Mouse (Mus musculus) liver, adult 2 months (tissue): ENCODE data around the gene Nr3c2. TPM values are rescaled to one million over a fixed set of nuclear protein-coding genes. Genes with fewer than 3 reads are reported as not detected.
A peak's percentile ranks its signal among the peaks of the same experiment; 100 is the strongest.

ENCODE experiments used
- DNase-seq: peaks from one replicate; pipeline ENCODE4 v3.0.0-alpha.2; 2011; ENCODE audit warnings: low read depth, low spot score; ENCODE audit errors: extremely low read depth
- H3K27ac ChIP-seq: fragments of 200-500 bp; replicated peaks from 2 replicates; pipeline ENCODE4 v1.5.1; 2012; ENCODE audit warnings: low read depth, mild to moderate bottlenecking, control low read depth, inconsistent platforms, low read length; ENCODE audit not compliant: insufficient read depth
- H3K27me3 ChIP-seq: fragments of 200-500 bp; 2 replicates; pipeline ENCODE4 v1.6.1; 2012; ENCODE audit warnings: mild to moderate bottlenecking, moderate library complexity, low read length, inconsistent platforms; ENCODE audit not compliant: control insufficient read depth, insufficient read depth
- H3K36me3 ChIP-seq: fragments of 200-500 bp; 2 replicates; pipeline ENCODE4 v1.6.1; 2012; ENCODE audit warnings: low read length, inconsistent platforms; ENCODE audit not compliant: control insufficient read depth, insufficient read depth
- H3K4me1 ChIP-seq: fragments of 200-500 bp; 2 replicates; pipeline ENCODE4 v1.6.1; 2011; ENCODE audit warnings: low read length; ENCODE audit not compliant: control insufficient read depth, insufficient read depth
- H3K4me3 ChIP-seq: fragments of 200-500 bp; 2 replicates; pipeline ENCODE4 v1.5.1; 2011; ENCODE audit warnings: low read depth, mild to moderate bottlenecking, control low read depth, low read length, moderate library complexity; ENCODE audit not compliant: insufficient read depth
- H3K79me2 ChIP-seq: fragments of 200-500 bp; 2 replicates; pipeline ENCODE4 v1.6.1; 2012; ENCODE audit warnings: inconsistent platforms, mild to moderate bottlenecking, low read length, moderate library complexity; ENCODE audit not compliant: control insufficient read depth, insufficient read depth
- H3K9ac ChIP-seq: fragments of 200-500 bp; 2 replicates; pipeline ENCODE4 v1.6.1; 2012; ENCODE audit warnings: low read depth, mild to moderate bottlenecking, control low read depth, inconsistent platforms, low read length
- CTCF ChIP-seq: fragments of 200-500 bp; IDR thresholded peaks from 2 replicates; pipeline ENCODE4 v1.5.1; 2011; ENCODE audit warnings: low read depth, low read length, control low read depth
- POLR2A ChIP-seq: fragments of 200-500 bp; IDR thresholded peaks from 2 replicates; pipeline ENCODE4 v1.6.1; 2011; ENCODE audit warnings: low read length, control low read depth; ENCODE audit not compliant: insufficient read depth; ENCODE audit errors: extremely low read depth
- WGBS: fragments of 180-500 bp; shearing (Covaris S2); methylation state at CpG from one replicate; pipeline ENCODE4 v1.1.7; 2018; 5-methylcytosine and 5-hydroxymethylcytosine counted together
- polyA plus RNA-seq: library from polyadenylated mRNA; depleted of rRNA; stranded (reverse); fragments of >200 nt; gene quantifications from 2 replicates; pipeline ENCODE4 v1.2.3, GENCODE M21; 2012
- total RNA-seq: library from RNA; depleted of rRNA; stranded (reverse); fragments of >200 nt; gene quantifications from 2 replicates; pipeline ENCODE4 v1.2.3, GENCODE M21; 2014

The Nr3c2 gene
- total and polyA plus RNA-seq, 2 experiments, result 4.7 to 14.8 TPM

DNA sequence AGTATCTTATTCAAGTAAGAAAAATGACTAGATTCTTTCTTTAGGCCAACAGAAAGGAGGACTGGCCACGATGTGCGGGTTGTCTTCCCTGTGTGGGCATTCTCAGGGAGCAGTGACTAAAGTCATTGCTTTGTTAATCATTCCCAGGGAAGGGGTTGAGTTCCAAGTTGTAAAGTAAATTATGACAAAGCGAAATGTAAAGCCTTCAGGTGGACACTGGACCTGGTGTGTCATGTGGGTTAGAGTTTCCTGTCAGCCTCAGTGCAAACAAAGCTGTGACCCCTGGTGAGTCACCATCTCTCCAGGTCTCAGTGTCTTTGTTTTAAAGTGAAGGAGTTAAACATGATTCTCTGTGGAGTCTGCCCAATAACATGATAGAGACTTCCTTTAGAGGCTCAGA, 13.4 kb downstream of the Nr3c2 start:
- H3K4me1 ChIP-seq, result peaks cover 12% of the 10 kb centered on the region

DNA sequence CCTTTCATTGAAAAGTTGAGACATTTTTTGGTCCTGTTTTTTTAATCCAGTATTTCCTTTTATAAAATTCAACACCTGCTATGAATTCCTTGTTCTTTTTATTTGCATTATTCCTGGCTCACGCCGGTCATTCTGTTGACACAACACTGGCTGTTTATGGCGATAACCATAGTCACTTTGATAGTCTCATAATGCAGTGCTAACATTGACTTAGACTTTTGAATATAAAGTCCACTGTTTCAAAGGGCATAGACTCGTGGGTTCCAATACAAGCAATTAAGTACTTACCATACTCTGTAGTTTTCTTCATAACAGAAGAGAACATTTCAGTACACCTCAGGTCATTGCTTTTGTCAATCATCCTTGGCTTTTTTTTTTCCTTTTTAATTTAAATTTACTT, 14.0 kb downstream of the Nr3c2 start:
- no peak overlapping the region for H3K4me3 ChIP-seq
- H3K27me3 ChIP-seq, result no peaks in the 10 kb centered on the region
- no peak for TF ChIP-seq POLR2A
- no peak for TF ChIP-seq CTCF
- peak overlapping the region; percentile 57; the same call in 1 of the 2 replicates for H3K27ac ChIP-seq
- peaks cover 22% of the 10 kb centered on the region for H3K79me2 ChIP-seq
- H3K9ac ChIP-seq, result no peak overlapping the region
- H3K4me1 ChIP-seq, result peaks cover 12% of the 10 kb centered on the region
- H3K36me3 ChIP-seq, result peaks cover 13% of the 10 kb centered on the region
- DNase-seq, result peak; percentile 88
- 26% methylated on average over 4 of the region's 4 CpGs for WGBS

More for the DNA sequence above, 13.4 kb downstream of the Nr3c2 start:
- no peak overlapping the region for H3K9ac ChIP-seq
- H3K27ac ChIP-seq, result peak overlapping the region; percentile 57
- TF ChIP-seq POLR2A, result no peak
- no peak for TF ChIP-seq CTCF
- 30% methylated on average over 3 of the region's 3 CpGs for WGBS
- peaks cover 15% of the 10 kb centered on the region for H3K36me3 ChIP-seq
- no peak overlapping the region for H3K4me3 ChIP-seq
- H3K27me3 ChIP-seq, result no peaks in the 10 kb centered on the region
- H3K79me2 ChIP-seq, result peaks cover 23% of the 10 kb centered on the region
- peak; percentile 85 for DNase-seq

DNA sequence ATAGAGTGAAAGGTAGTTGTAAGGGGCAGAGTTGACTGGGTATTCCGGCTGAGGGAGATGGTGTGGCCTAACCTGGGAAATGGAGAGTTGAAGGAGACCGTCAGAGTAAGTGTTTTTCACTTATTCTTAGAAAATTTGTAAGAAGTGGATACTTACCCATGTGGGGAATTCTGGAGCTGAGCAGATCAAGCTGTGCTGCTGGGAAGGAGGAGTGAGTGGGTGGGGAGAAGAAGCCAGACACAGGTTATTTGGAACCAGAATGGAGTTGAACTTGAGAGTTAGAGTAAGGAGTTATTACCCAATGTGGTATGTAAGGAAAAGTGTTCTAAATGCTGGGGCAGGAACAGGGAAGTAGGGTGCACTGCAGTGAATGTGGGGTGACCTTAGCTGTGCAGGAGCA, 16.0 kb downstream of the Nr3c2 start:
- no peak overlapping the region for H3K4me3 ChIP-seq
- TF ChIP-seq POLR2A, result no peak
- no peak for TF ChIP-seq CTCF
- H3K27me3 ChIP-seq, result no peaks in the 10 kb centered on the region
- H3K9ac ChIP-seq, result no peak overlapping the region
- H3K79me2 ChIP-seq, result peaks cover 11% of the 10 kb centered on the region; the same call in 1 of the 2 replicates
- peaks cover 12% of the 10 kb centered on the region for H3K4me1 ChIP-seq
- WGBS, result 97% methylated on average over 2 of the region's 2 CpGs
- H3K27ac ChIP-seq, result no peak overlapping the region
- DNase-seq, result no peak
- H3K36me3 ChIP-seq, result no peaks in the 10 kb centered on the region

DNA sequence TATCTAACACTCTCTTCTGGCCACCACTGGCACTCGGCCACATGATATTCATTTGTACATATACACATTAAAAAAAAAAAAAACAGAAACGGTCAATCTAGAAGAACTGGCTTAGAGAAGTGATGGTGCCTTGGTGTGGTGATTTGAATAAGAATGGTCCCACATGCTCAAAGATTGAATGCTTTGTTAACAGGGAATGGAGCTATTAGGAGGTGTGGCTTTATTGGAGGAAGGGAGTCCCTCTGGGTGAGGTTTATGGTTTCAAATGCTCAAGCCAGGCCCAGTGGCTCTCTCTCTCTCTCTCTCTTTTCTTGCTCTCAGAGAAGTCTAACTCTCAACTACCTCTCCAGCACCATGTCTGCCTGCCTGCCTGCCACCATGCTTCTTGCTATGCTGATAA, 20.3 kb downstream of the Nr3c2 start:
- Histone ChIP-seq H3K4me3 (no peak overlapping the region), H3K4me1 (no peaks in the 10 kb centered on the region), H3K79me2 (peaks cover 12% of the 10 kb centered on the region; the same call in 1 of the 2 replicates), H3K27me3 (no peaks in the 10 kb centered on the region), H3K36me3 (no peaks in the 10 kb centered on the region), H3K27ac (no peak overlapping the region), H3K9ac (no peak overlapping the region)
- TF ChIP-seq CTCF (no peak), POLR2A (no peak)
- WGBS, result 84% methylated on average over 2 of the region's 2 CpGs
- DNase-seq, result no peak

DNA sequence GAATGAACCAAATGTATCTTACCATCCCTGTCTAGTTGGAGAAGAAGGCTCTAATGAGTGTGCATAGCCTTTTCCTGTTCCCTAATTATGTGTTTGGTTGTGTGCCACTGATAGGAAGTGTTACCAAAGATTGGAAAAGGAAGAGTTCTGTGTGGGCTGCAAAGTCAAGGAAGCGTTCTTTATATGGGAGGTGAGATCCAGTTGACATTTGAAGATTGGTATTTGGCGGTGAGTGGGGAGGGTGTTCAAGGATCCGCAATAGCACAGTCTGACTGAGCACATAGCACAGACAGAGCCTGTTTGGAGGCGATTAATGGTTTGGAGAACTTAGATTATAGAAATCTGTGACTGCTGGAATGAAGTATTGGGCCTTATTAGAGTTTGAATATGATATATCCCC, 24.9 kb downstream of the Nr3c2 start:
- WGBS, result 89% methylated on average over 4 of the region's 4 CpGs
- H3K9ac ChIP-seq, result no peak overlapping the region
- peaks cover 11% of the 10 kb centered on the region; the same call in 1 of the 2 replicates for H3K79me2 ChIP-seq
- H3K27ac ChIP-seq, result no peak overlapping the region
- H3K27me3 ChIP-seq, result no peaks in the 10 kb centered on the region
- H3K36me3 ChIP-seq, result no peaks in the 10 kb centered on the region
- H3K4me3 ChIP-seq, result no peak overlapping the region
- no peak for TF ChIP-seq CTCF
- no peak for TF ChIP-seq POLR2A
- DNase-seq, result no peak
- H3K4me1 ChIP-seq, result peaks cover 3% of the 10 kb centered on the region; the same call in 1 of the 2 replicates

DNA sequence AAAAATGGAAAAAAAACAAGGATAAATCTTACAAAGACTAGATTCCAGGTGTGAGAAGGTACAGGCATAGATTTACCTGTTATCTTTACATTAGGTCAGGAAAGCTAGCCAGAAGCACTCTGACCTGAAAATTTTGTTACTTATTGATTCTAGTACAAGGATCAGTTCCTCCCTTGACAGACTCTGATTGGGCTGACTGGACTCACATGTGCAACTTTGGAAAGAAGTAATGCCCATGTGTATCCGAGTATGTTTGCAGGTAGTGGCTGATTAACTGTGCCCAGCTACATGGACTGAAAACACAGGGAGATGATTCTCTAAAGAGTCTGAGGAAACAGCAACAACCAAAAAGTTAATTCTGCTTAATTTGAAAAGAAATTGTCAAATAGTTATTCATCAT, 29.1 kb downstream of the Nr3c2 start:
- DNase-seq, result peak; percentile 85
- 22% methylated on average over 1 of the region's 1 CpGs for WGBS

More for the DNA sequence above, 29.1 kb downstream of the Nr3c2 start:
- Histone ChIP-seq H3K79me2 (peaks cover 9% of the 10 kb centered on the region; the same call in 1 of the 2 replicates), H3K27me3 (no peaks in the 10 kb centered on the region), H3K4me3 (no peak overlapping the region), H3K9ac (no peak overlapping the region), H3K36me3 (no peaks in the 10 kb centered on the region), H3K4me1 (peaks cover 3% of the 10 kb centered on the region; the same call in 1 of the 2 replicates), H3K27ac (no peak overlapping the region)
- no peak for TF ChIP-seq POLR2A
- no peak for TF ChIP-seq CTCF
